Mouse (Mus musculus): ENCODE measurements around the gene Hist1h2bg.

DNA sequence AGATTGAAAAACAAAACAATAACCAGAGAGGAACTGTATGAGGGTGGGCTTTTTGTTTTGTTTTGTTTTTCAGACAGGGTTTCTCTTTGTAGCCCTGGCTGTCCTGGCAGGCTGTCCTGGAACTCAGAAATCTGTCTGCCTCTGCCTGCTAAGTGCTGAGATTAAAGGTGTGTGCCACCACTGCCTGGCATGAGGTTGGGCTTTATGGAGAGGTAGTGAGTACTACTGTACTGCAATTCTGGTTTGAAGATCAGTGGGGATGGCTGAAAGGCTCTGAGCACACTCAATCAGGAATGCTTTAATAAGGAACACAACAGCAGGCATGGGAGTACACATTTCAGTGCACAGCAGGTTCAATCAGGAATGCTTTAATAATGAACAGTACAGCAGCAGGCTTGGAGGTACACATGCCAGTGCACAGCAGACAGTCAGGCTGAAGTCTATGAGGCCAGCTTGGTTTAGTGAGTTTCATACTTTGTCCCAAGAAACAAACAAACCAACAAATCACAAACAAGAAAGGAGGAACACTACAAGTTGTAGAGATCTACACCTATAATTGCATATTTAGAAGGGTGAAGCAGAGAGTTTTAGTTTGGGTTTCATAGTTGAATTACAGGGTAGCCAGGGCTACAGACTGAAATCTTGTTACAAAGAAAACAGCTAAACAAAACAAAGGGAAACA is 12.3 kb downstream of the Hist1h2bg start:
- no peak for TF ChIP-seq POLR2A (IDR thresholded peaks at IDR 0.05; ENCODE audit: borderline replicate concordance, extremely low read depth, insufficient read depth, insufficient read length, poor library complexity, severe bottlenecking)
- TF ChIP-seq CTCF (IDR thresholded peaks at IDR 0.05; ENCODE audit: borderline replicate concordance, extremely low read depth, insufficient read depth, insufficient read length) = no peak

Measured in brain, embryonic 14.5 days (tissue).